Mouse (Mus musculus): ENCODE data around the gene Hic2. TPM values are rescaled to one million over a fixed set of nuclear protein-coding genes. Genes with fewer than 3 reads are reported as not detected.

Hic2 gene
- total RNA-seq, 1 experiment from 2014 or later, result 2.7 TPM

GRCm38 (mm10) chr16:17233702-17234498, 528 bp downstream of the Hic2 start:
- peak; percentile 55 for DNase-seq

DNA sequence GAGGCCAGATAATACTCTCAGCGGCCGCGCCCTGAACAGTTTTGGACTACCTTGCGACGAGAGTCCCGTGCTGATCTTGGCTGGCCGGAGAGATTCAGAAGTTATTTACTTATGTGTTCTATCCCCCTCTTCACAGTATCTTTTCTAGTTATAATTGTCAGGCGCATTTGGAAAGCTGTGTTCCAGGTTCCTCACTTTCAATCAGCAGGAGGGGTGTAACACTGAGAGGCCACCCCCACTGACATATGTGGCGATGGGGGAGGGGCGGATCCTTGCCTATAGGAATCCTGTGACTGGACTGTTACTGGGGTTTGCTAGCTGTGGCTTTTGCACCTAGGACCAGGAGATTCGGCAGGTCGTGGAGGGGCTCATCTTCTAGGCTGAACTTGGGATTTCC, 1.1 kb downstream of the Hic2 start:
- peak; percentile 27 for DNase-seq

DNA sequence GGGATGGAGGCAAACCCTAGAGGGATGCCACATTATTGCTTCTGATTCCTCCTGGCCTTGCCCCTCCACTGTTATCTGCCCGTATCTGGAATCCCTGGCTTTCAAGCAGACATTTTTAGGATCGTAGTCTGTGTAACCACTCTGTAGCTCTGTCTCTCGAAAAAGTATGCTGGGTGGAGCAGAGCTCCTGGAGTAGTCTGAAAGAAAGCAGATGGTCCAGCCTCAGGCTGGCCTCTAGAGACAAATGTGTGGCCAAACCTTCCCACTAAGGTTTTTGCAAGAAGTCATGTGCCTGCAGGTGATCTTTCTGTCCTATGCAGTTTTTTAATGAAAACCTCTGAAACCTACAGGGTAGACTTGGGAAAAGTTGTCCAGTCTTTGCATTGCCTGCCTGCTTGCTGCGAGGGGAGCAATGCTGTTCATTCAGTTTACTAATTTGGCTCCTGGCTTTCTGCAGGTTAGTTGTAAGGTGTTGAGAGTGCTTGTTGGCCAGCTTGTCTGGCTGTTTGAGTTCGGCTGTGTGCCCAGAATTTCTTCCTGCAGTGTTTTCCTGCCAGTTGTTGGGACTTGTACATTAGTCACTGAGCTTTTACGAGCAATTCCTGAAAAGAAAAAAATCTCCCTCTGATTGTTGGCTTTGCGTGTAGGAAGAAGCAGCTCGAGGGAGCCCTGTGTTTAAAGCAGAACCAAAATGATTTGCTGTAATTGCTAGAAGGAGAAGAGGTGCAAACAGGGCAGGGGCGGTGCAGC, 1.7 kb downstream of the Hic2 start:
- DNase-seq, result peak; percentile 66

DNA sequence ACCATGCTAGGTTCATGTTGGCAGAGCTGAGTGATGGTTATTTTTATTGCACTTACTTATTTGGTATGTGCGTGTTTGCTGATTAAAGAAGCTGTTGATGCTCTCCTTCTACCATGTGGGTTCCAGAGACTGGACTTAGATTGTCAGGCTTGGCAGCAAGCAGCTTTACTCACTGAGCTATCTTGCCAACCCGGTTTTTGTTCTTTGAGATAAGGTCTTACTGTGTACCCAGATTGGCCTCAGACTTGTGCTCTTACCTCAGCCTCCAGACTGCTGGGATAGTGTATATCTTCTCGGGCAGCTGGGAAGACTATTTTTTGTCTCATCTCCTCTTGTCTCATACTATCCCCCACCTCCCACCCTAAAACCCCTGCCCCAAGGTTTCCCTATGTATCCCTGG, 4.3 kb downstream of the Hic2 start:
- no peak for DNase-seq

- no peak for DNase-seq
Observed at GRCm38 (mm10) chr16:17239409-17239808, 6.0 kb downstream of the Hic2 start.

GRCm38 (mm10) chr16:17243731-17244130, 10.4 kb downstream of the Hic2 start:
- no peak for DNase-seq

- no peak for DNase-seq
Observed at GRCm38 (mm10) chr16:17244996-17245395, 11.6 kb downstream of the Hic2 start.

DNA sequence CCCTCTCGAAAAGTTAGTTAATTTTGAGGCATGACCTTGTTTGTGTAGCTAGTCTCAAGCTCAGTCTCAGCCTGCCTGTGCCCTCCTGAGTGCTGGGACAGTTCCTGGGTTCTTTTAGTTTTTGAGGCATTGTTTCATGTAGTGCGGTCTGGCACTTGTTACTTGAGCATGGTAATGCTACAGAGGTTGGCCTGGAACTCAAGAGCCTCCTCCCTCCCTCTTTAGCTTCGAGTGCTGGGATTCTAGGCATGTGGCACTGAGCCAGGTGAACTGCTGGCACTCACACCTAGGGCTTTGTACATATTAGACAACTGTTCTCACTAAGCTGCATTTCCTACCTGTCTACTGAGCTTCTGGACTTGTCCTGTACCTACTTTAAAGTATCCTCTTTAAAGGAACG, 14.4 kb downstream of the Hic2 start:
- DNase-seq, result peak; percentile 48

DNA sequence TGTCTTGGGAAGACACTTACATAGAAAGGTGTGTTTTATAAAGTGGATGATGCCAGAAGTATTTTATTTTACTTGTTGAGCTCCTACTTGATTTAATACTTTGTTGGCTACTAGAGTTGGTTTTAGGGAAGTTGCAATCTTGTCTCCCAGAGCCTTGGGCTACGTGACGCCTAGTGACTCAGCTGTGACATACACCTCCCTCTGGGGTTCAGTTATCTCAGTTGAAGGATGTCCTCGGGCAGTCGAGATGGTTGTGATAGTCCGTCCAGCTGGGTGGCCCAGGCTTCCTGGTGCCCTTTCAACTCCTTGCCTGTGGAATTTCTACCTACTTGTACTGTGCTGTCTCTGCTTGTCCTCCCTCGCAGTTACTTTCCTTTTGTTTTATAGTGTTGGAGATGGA, 15.8 kb downstream of the Hic2 start:
- DNase-seq, result peak; percentile 68

- peak; percentile 83 for DNase-seq
Observed at GRCm38 (mm10) chr16:17251539-17251938, 18.2 kb downstream of the Hic2 start.

DNA sequence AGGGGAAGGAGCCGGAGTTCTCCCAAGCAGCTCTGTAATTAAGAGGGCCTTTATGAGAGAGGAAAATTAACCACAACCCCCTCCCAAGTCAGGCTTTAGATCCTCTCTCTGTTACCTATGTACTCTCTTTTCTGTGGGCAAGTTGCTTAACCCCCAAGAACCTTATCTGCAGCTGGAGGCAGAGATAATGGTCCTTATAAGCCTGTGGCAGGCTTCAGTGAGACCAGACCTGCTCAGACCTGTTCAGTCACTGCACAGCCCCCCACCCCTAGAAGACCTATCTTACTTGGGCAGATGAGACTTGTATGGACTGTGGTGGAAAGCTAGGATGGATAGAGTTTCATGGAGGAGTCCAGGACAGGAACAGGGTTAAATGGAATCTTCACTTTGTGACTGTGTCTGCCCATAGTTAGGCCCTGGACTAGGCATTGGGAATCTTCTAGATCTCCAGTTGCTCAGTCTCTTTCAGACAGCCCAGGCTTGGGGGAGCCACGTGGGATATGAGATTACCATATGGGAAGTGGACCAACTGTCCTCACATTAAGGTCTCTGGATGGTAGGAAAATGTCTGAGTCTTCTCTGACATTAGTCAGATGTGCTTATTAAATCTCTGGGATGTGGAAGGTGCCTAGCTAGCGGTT, 18.8 kb downstream of the Hic2 start:
- DNase-seq, result no peak

DNA sequence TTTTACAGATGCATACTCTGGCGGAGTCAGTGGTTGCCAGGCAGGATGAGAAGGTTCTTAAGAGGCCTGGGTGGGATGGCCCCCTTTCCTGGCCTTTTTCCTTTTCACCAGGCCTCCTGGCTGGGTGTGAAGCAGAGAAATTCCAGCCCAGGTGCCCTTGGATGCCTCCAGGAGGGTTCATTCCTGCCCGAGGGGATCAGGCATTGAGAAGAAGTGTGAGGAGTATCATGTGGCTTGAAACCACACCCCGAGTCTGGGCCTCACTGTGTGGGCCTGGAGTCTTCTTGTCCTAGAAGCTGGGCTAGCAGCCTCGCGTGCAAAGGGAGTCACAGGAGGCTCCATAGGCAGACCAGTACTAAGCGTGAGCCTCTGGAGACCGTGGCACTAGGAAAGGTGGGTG, 19.5 kb downstream of the Hic2 start:
- no peak for DNase-seq

DNA sequence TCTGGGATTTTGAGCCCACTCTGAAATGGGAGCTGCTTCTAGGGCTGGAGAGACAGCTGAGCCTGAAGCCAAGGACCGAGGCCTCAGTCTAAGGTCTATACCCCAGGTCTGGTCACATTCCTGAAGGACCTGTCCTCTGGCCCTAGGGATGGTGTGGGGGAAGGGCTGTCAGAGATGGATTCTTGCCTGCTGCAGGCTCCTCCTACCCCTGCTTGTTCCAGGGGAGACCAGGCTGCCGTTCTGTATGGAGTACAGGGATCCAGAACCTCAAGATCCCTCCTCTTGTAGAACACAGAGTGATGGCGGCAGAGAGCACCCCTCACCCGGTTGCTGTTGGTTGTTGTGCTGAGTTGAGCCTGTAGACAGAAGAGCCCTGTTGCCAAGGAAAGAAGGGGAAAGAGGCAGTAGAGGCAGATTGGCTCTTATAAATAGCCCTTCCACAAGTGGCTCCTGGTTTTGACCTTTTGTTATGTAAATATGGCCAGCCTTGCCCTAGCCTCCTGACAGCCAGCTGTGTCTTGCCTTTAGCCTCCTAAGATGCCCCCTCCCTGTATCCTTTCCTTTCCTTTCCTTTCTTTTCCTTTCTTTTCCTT, 20.7 kb downstream of the Hic2 start:
- no peak for DNase-seq

GRCm38 (mm10) chr16:17255270-17255669, 21.9 kb downstream of the Hic2 start:
- no peak for DNase-seq

DNA sequence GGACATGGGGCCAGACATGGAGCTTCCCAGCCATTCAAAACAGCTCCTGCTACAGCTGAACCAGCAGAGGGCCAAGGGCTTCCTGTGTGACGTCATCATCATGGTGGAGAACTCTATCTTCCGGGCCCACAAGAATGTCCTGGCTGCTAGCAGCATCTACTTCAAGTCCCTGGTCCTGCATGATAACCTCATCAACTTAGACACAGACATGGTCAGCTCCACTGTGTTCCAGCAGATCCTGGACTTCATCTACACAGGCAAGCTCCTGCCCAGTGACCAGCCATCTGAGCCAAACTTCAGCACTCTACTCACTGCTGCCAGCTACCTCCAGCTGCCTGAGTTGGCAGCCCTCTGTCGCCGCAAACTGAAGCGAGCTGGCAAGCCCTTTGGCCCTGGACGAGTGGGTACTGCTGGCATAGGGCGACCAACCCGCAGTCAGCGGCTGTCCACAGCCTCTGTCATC, 24.0 kb downstream of the Hic2 start:
- peak; percentile 45 for DNase-seq

- DNase-seq, result no peak
Observed at GRCm38 (mm10) chr16:17258917-17259316, 25.5 kb downstream of the Hic2 start.

GRCm38 (mm10) chr16:17261341-17261740, 28.0 kb downstream of the Hic2 start:
- DNase-seq, result no peak

DNA sequence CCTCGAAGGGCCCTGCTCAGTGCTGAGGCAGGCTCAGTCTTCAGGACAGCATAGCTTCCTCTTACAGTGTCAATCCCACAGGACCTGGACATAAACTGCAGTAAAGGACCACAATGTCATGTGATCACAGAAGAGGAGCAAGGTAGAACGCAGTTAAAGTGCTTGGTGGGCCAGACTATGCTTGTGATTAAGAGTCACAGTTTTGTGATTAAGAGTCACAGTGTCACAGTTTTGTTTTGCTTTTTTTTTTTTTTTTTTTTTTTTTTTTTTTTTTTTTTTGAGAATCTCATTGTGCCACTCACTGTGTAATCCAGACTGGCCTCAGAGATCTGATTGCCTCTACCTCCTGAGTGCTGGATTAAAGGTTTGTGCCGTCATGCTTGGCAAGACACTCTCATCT, 32.7 kb downstream of the Hic2 start:
- DNase-seq, result no peak

- DNase-seq, result no peak
Observed at GRCm38 (mm10) chr16:17267937-17268336, 34.6 kb downstream of the Hic2 start.

DNA sequence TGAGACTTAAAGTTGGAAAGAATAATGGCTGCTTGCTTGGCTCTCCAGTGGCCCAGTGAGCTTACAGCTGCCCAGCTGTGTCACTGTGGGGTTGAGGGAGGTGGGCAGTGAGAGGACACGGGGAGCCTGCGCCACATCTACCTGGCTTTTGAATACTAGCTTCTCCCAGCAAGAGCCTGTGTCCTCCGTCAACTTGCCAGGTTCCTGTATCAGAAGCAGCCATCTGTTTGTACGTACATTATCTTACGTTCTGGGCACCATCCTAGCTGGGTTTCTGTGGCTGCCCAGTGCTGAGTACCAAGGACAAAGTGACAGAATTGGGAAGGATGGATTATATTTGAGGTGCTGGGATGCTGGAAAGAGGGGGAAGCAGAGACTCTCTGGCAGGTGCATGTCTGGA, 36.5 kb downstream of the Hic2 start:
- DNase-seq, result no peak

- DNase-seq, result peak; percentile 65
Observed at GRCm38 (mm10) chr16:17271124-17271523, 37.8 kb downstream of the Hic2 start.

- DNase-seq, result no peak
Observed at GRCm38 (mm10) chr16:17271856-17272255, 38.5 kb downstream of the Hic2 start.

DNA sequence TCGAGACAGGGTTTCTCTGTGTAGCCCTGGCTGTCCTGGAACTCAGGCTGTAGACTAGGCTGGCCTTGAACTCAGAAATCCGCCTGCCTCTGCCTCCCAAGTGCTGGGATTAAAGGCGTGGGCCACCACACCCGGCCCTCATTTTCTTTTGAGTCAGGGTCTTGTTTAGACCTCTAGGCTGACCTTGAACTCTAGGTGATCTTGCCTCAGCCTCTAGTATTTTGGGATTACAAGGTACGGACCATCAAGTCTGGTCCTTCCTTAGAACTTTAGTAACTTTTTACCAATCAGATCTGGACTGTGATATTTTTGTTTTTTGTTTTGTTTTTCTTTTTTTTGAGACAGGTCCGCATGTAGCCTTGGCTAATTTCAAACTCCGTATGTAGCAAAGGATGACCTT, 42.3 kb downstream of the Hic2 start, which contains the start of gene Tmem191c:
Tmem191c (plus strand) TSS at position 357 of the 400 bp plus-strand sequence.
- DNase-seq, result no peak

All from adrenal gland, postnatal 14 days (tissue).